In genomic region chr3:89394894-89395256, GRCm38 (mm10) we compare ENCODE assay signal across 8 mouse cellular contexts. TPM values are rescaled to one million over a fixed set of nuclear protein-coding genes. Genes with fewer than 3 reads are reported as not detected.
DNase-seq lines count a peak whose midpoint lies in the region; ATAC-seq and TF ChIP-seq lines count a peak whose summit lies in the region.

No protein-coding gene starts in this region.

- H3K36me3 ChIP-seq in embryonic facial prominence, embryonic 15.5 days: no peaks in the 10 kb centered on the region
- peaks cover 2% of the 10 kb centered on the region; the same call in 1 of the 2 replicates for H3K36me3 ChIP-seq in heart, embryonic 14.5 days (ENCODE audit: control insufficient read depth, insufficient read depth, low read length)
- H3K36me3 ChIP-seq in macrophage (ENCODE audit: inconsistent target): no peaks in the 10 kb centered on the region; the same call in 1 of the 2 replicates
- no peaks in the 10 kb centered on the region for H3K36me3 ChIP-seq in spleen, adult 2 months (ENCODE audit: control insufficient read depth, insufficient read depth, low read length)

- peaks cover 69% of the 10 kb centered on the region for H3K4me1 ChIP-seq in embryonic facial prominence, embryonic 15.5 days
- peaks cover 22 to 33% of the 10 kb centered on the region in 2 experiments for H3K4me1 ChIP-seq in heart, embryonic 14.5 days (ENCODE audit: control insufficient read depth in 2 of 2, insufficient read depth in 2 of 2, low read length in 2 of 2)
- H3K4me1 ChIP-seq in spleen, adult 2 months (ENCODE audit: control insufficient read depth, insufficient read depth, insufficient read length): peaks cover 23% of the 10 kb centered on the region

- DNase-seq in CD4-positive, CD25-positive, alpha-beta regulatory T cell, adult 2 months (ENCODE audit: low read depth, low spot score): peak; percentile 48
- peak; percentile 56 to 73 for DNase-seq in adrenal gland, postnatal 4 days (ENCODE audit: low spot score in 2 of 2)
- peak; percentile 92 to 95 for DNase-seq in kidney, postnatal 36 days
- DNase-seq in spleen, adult 2 months (ENCODE audit: low read depth in 1 of 2, low spot score in 2 of 2): peak in 1 of 2 experiments; percentile 44

- no peaks in the 10 kb centered on the region for H3K27me3 ChIP-seq in embryonic facial prominence, embryonic 15.5 days
- H3K27me3 ChIP-seq in heart, embryonic 14.5 days (ENCODE audit: control insufficient read depth, insufficient read depth, low read length): no peaks in the 10 kb centered on the region
- no peaks in the 10 kb centered on the region for H3K27me3 ChIP-seq in spleen, adult 2 months (ENCODE audit: control insufficient read depth, insufficient read depth, low read length)

- H3K79me2 ChIP-seq in macrophage (ENCODE audit: inconsistent target): peaks cover 32% of the 10 kb centered on the region

- WGBS in embryonic facial prominence, embryonic 15.5 days: under 1% methylated on average over 12 of the region's 12 CpGs
- under 1% methylated on average over 12 of the region's 12 CpGs for WGBS in heart, embryonic 14.5 days
- 0% methylated on average over 11 of the region's 12 CpGs for WGBS in macrophage (ENCODE audit: missing documents)
- WGBS in spleen, adult 2 months: under 1% methylated on average over 12 of the region's 12 CpGs

- ATAC-seq in CD4-positive, CD25-positive, alpha-beta regulatory T cell, adult 4 months: no peak
- ATAC-seq in embryonic facial prominence, embryonic 15.5 days (ENCODE audit: insufficient number of reproducible peaks, low FRiP score, low TSS enrichment, low read depth): peak; percentile 1; the same call in 1 of the 2 replicates
- peak; percentile 10 for ATAC-seq in heart, embryonic 14.5 days (ENCODE audit: insufficient number of reproducible peaks, insufficient read depth, low FRiP score, low read depth)

- no peak for TF ChIP-seq CTCF in spleen, adult 2 months (IDR thresholded peaks at IDR 0.05; ENCODE audit: extremely low read depth, insufficient read depth, insufficient read length, insufficient replicate concordance)

- H3K4me2 ChIP-seq in embryonic facial prominence, embryonic 15.5 days (replicated peaks): peak overlapping the region; percentile 98
- peak overlapping the region; percentile 93 for H3K4me2 ChIP-seq in heart, embryonic 14.5 days (ENCODE audit: low read length)

- H3K4me3 ChIP-seq in embryonic facial prominence, embryonic 15.5 days (replicated peaks): peak overlapping the region; percentile 58
- peak overlapping the region; percentile 58 to 62 for H3K4me3 ChIP-seq in heart, embryonic 14.5 days (ENCODE audit: control insufficient read depth in 1 of 2, insufficient read depth in 1 of 2, low read depth in 1 of 2, low read length in 2 of 2)
- peak overlapping the region; percentile 85 for H3K4me3 ChIP-seq in macrophage (ENCODE audit: inconsistent target)
- peak overlapping the region; percentile 75 for H3K4me3 ChIP-seq in spleen, adult 2 months (ENCODE audit: extremely low read depth, insufficient read depth, insufficient read length)

- H3K9me3 ChIP-seq in embryonic facial prominence, embryonic 15.5 days (replicated peaks): no peaks in the 10 kb centered on the region
- no peaks in the 10 kb centered on the region for H3K9me3 ChIP-seq in heart, embryonic 14.5 days (ENCODE audit: control insufficient read depth, low read length)

- peak overlapping the region; percentile 15; the same call in 1 of the 2 replicates for H3K9ac ChIP-seq in embryonic facial prominence, embryonic 15.5 days
- peak overlapping the region; percentile 67 for H3K9ac ChIP-seq in heart, embryonic 14.5 days (ENCODE audit: low read length)

- H3K27ac ChIP-seq in embryonic facial prominence, embryonic 15.5 days (replicated peaks): peak overlapping the region; percentile 93
- peak overlapping the region; percentile 73 to 86 for H3K27ac ChIP-seq in heart, embryonic 14.5 days (replicated peaks in 1 of 2; ENCODE audit: control insufficient read depth in 1 of 2, insufficient read depth in 1 of 2, low read depth in 2 of 2, low read length in 2 of 2)
- peak overlapping the region; percentile 96 for H3K27ac ChIP-seq in macrophage
- H3K27ac ChIP-seq in spleen, adult 2 months (ENCODE audit: insufficient read depth, low read length): peak overlapping the region; percentile 31; the same call in 1 of the 2 replicates

- no peak for TF ChIP-seq POLR2A in spleen, adult 2 months (IDR thresholded peaks at IDR 0.05; ENCODE audit: low read depth, low read length)

RNA-seq across cellular contexts. Expression of gene Zbtb7b, which starts 0.3 kb away (rescaled TPM):
- 10 to 100 TPM; 11.7 to 13.2 TPM for polyA plus RNA-seq in CD4-positive, CD25-positive, alpha-beta regulatory T cell, adult 4 months (2017; shearing (Covaris generic))
- total RNA-seq in adrenal gland, postnatal 4 days (2021): 10 to 100 TPM; 41.8 to 47.2 TPM
- 8.2 and 9.0 TPM in 2 replicates for polyA plus RNA-seq in embryonic facial prominence, embryonic 15.5 days (2015; fragmentation: Nextera tagmentation; extraction: Ambion mirVana)
- 1.3 and 1.8 TPM in 2 replicates for polyA plus RNA-seq in heart, embryonic 14.5 days (2014; fragmentation: Nextera tagmentation; extraction: Ambion mirVana)
- 10 to 100 TPM in 20 of 26 experiments, 1 to 10 TPM in 6; 2.5 to 53.1 (median 18.1) TPM for total RNA-seq in macrophage (2018; cell fraction: chromatin; rRNA removed)
- 10 to 100 TPM; 23.0 to 84.5 (median 54.9) TPM for total RNA-seq in macrophage (2018; cell fraction: cytosol; rRNA removed)
- total RNA-seq in macrophage (2018; cell fraction: nucleus; rRNA removed): 10 to 100 TPM; 11.2 to 95.4 (median 44.7) TPM
- 41.6 to 50.1 TPM (median 42.1 TPM) in 3 replicates for polyA plus RNA-seq in macrophage (2018)
- 54.5 and 58.4 TPM in 2 replicates for polyA plus RNA-seq in spleen, adult 2 months (2012; rRNA removed)

RNA-seq across cellular contexts. Expression of gene Lenep, which starts 7.7 kb away (rescaled TPM):
- polyA plus RNA-seq in CD4-positive, CD25-positive, alpha-beta regulatory T cell, adult 4 months (2017; shearing (Covaris generic)): 1 to 10 TPM in 1 of 2 experiments, not detected in 1; 5.3 TPM
- not detected for total RNA-seq in adrenal gland, postnatal 4 days (2021)
- 0.25 and 0.91 TPM in 2 replicates for polyA plus RNA-seq in embryonic facial prominence, embryonic 15.5 days (2015; fragmentation: Nextera tagmentation; extraction: Ambion mirVana)
- not detected in 2 replicates for polyA plus RNA-seq in heart, embryonic 14.5 days (2014; fragmentation: Nextera tagmentation; extraction: Ambion mirVana)
- total RNA-seq in macrophage (2018; cell fraction: chromatin; rRNA removed): 1 to 10 TPM in 16 of 26 experiments, under 1 TPM in 1, not detected in 9; 0.53 to 6.3 (median 2.0) TPM
- under 1 TPM in 5 of 26 experiments, not detected in 21; 0.07 to 0.24 (median 0.11) TPM for total RNA-seq in macrophage (2018; cell fraction: cytosol; rRNA removed)
- total RNA-seq in macrophage (2018; cell fraction: nucleus; rRNA removed): 1 to 10 TPM in 16 of 26 experiments, under 1 TPM in 6, not detected in 4; 0.39 to 8.9 (median 2.0) TPM
- polyA plus RNA-seq in macrophage (2018): not detected in 3 replicates
- 1.5 and 1.9 TPM in 2 replicates for polyA plus RNA-seq in spleen, adult 2 months (2012; rRNA removed)

RNA-seq across cellular contexts. Expression of gene Flad1, which starts 16.8 kb away (rescaled TPM):
- 10 to 100 TPM; 52.2 to 71.7 TPM for polyA plus RNA-seq in CD4-positive, CD25-positive, alpha-beta regulatory T cell, adult 4 months (2017; shearing (Covaris generic))
- total RNA-seq in adrenal gland, postnatal 4 days (2021): 10 to 100 TPM; 30.9 to 36.8 TPM
- polyA plus RNA-seq in embryonic facial prominence, embryonic 15.5 days (2015; fragmentation: Nextera tagmentation; extraction: Ambion mirVana): 28.5 and 34.6 TPM in 2 replicates
- polyA plus RNA-seq in heart, embryonic 14.5 days (2014; fragmentation: Nextera tagmentation; extraction: Ambion mirVana): 33.5 and 35.2 TPM in 2 replicates
- 10 to 100 TPM; 14.7 to 55.7 (median 35.5) TPM for total RNA-seq in macrophage (2018; cell fraction: chromatin; rRNA removed)
- total RNA-seq in macrophage (2018; cell fraction: cytosol; rRNA removed): 10 to 100 TPM; 12.4 to 27.6 (median 19.2) TPM
- total RNA-seq in macrophage (2018; cell fraction: nucleus; rRNA removed): 10 to 100 TPM; 11.5 to 47.7 (median 28.4) TPM
- 11.3 to 17.1 TPM (median 16.4 TPM) in 3 replicates for polyA plus RNA-seq in macrophage (2018)
- polyA plus RNA-seq in spleen, adult 2 months (2012; rRNA removed): 39.1 and 43.9 TPM in 2 replicates

RNA-seq across cellular contexts. Expression of gene Cks1b, which starts 23.3 kb away (rescaled TPM):
- 10 to 100 TPM; 21.6 to 40.2 TPM for polyA plus RNA-seq in CD4-positive, CD25-positive, alpha-beta regulatory T cell, adult 4 months (2017; shearing (Covaris generic))
- 10 to 100 TPM; 64.2 to 66.3 TPM for total RNA-seq in adrenal gland, postnatal 4 days (2021)
- 342 and 356 TPM in 2 replicates for polyA plus RNA-seq in embryonic facial prominence, embryonic 15.5 days (2015; fragmentation: Nextera tagmentation; extraction: Ambion mirVana)
- 354 and 368 TPM in 2 replicates for polyA plus RNA-seq in heart, embryonic 14.5 days (2014; fragmentation: Nextera tagmentation; extraction: Ambion mirVana)
- total RNA-seq in macrophage (2018; cell fraction: chromatin; rRNA removed): 10 to 100 TPM in 1 of 26 experiments, 1 to 10 TPM in 4, under 1 TPM in 1, not detected in 20; 0.84 to 11.0 (median 1.2) TPM
- 10 to 100 TPM in 2 of 26 experiments, 1 to 10 TPM in 24; 3.7 to 12.0 (median 7.7) TPM for total RNA-seq in macrophage (2018; cell fraction: cytosol; rRNA removed)
- 1 to 10 TPM in 25 of 26 experiments, not detected in 1; 1.2 to 8.0 (median 2.1) TPM for total RNA-seq in macrophage (2018; cell fraction: nucleus; rRNA removed)
- 6.1 to 27.6 TPM (median 13.1 TPM) in 3 replicates for polyA plus RNA-seq in macrophage (2018)
- 20.6 and 21.3 TPM in 2 replicates for polyA plus RNA-seq in spleen, adult 2 months (2012; rRNA removed)

RNA-seq across cellular contexts. Expression of gene Shc1, which starts 23.4 kb away (rescaled TPM):
- polyA plus RNA-seq in CD4-positive, CD25-positive, alpha-beta regulatory T cell, adult 4 months (2017; shearing (Covaris generic)): 10 to 100 TPM; 33.2 to 35.2 TPM
- 100 to 1,000 TPM; 142 to 145 TPM for total RNA-seq in adrenal gland, postnatal 4 days (2021)
- 110 and 113 TPM in 2 replicates for polyA plus RNA-seq in embryonic facial prominence, embryonic 15.5 days (2015; fragmentation: Nextera tagmentation; extraction: Ambion mirVana)
- 48.0 and 50.5 TPM in 2 replicates for polyA plus RNA-seq in heart, embryonic 14.5 days (2014; fragmentation: Nextera tagmentation; extraction: Ambion mirVana)
- total RNA-seq in macrophage (2018; cell fraction: chromatin; rRNA removed): 10 to 100 TPM; 48.7 to 87.6 (median 68.7) TPM
- total RNA-seq in macrophage (2018; cell fraction: cytosol; rRNA removed): 10 to 100 TPM; 33.2 to 42.6 (median 38.5) TPM
- 10 to 100 TPM; 43.0 to 71.0 (median 53.3) TPM for total RNA-seq in macrophage (2018; cell fraction: nucleus; rRNA removed)
- polyA plus RNA-seq in macrophage (2018): 32.7 to 33.3 TPM (median 32.9 TPM) in 3 replicates
- 49.0 and 54.8 TPM in 2 replicates for polyA plus RNA-seq in spleen, adult 2 months (2012; rRNA removed)

Comparison
In these comparisons a context has a peak if more than half of its experiments do, and no peak if none do; other contexts are left out.
1. H3K27ac ChIP-seq: peak in every context shown above with its lines; median percentile 96 in macrophage; 93 in embryonic facial prominence, embryonic 15.5 days; 80 in heart, embryonic 14.5 days; 31 in spleen, adult 2 months.